Mouse (Mus musculus) neutrophil, adult 65 days (primary cell): ENCODE results near the gene Wdr6. TPM values are rescaled to one million over a fixed set of nuclear protein-coding genes. Genes with fewer than 3 reads are reported as not detected.

Experiments
- total RNA-seq: library from RNA; stranded (reverse); gene quantifications from 2 replicates; pipeline ENCODE4 v1.2.4, GENCODE M21; 2023

Gene Wdr6
- 2.0 and 3.8 TPM in 2 replicates for total RNA-seq

DNA sequence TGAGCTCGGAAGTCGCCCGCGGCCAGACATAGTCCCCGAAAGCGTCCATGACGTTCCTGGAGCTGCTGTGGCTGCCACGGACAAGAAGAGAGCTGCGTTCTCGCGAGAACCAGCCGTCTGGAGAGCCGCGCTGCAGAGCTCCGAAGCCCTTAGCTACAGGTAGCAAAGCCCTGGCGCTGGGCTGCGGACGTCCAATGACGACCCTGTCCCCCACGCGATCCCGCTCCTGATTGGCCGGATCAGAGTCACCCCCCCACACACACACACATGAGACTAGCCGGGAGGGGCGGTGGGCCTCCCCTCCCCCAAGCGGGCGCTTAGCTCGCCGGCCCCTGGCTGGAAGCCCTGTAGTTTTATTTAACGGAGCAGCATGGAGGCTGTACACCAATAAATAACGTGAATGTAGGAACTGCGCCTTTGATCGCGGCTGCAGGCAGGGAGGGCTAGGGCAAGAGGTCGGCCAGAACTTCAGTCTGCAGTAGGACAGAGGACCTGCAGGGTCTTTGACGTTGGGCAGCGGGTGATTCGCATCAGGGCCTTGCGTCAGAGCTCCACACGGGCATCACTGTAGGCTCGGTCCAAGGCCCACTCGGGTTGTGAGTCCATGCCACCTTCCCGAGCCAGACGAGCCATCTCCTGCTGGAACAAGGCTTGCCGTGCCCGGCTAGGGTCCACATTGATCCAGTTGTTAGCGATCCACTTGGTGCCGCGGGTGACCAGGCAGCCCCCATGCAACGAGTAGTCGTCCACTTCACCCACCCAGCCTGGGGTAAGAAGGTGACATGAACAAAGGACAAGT, at the start of gene Wdr6:
Gene Wdr6, minus strand, starts transcription at position 195 of the 799 bp plus-strand sequence.

DNA sequence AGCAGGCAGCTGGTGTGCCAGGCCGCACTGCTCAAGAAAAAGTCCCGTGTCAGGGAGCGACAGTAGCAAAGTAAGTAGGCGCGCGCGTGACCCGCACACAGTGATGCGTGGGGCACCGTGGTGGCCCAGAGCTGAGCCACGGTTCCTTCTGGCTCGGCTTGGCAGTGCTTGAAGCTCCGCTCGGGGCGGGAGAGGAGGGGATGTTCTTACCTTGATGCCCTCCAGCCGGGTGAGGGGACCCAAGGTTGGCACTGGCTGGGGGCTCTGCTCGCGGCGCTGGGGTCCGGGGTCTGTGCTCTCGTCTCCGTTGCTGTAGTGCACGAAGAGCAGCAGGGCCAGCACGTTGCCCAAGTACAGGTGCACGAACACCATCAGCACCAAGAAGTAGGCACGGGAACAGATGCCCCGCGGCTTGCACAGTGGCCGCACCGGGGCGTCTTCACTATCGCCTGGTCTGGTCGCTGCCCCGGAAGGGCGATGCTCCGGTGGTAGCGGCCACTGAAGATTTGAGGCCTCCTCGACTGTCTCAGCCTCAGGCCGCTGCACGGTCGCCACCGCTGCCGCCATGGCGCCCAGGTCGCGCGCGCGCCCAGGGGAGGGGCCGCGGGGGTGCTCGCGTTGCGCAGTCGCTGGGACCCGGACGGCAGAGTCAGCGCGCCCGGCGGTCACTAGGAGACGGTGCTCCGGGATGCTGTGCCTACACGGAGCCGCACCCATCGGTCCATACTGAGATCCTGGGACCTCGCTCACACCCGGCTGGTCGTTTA, 18.6 kb upstream of the Wdr6 start, which contains the start of gene P4htm:
Gene P4htm, minus strand, starts transcription at position 670 of the 767 bp plus-strand sequence.

DNA sequence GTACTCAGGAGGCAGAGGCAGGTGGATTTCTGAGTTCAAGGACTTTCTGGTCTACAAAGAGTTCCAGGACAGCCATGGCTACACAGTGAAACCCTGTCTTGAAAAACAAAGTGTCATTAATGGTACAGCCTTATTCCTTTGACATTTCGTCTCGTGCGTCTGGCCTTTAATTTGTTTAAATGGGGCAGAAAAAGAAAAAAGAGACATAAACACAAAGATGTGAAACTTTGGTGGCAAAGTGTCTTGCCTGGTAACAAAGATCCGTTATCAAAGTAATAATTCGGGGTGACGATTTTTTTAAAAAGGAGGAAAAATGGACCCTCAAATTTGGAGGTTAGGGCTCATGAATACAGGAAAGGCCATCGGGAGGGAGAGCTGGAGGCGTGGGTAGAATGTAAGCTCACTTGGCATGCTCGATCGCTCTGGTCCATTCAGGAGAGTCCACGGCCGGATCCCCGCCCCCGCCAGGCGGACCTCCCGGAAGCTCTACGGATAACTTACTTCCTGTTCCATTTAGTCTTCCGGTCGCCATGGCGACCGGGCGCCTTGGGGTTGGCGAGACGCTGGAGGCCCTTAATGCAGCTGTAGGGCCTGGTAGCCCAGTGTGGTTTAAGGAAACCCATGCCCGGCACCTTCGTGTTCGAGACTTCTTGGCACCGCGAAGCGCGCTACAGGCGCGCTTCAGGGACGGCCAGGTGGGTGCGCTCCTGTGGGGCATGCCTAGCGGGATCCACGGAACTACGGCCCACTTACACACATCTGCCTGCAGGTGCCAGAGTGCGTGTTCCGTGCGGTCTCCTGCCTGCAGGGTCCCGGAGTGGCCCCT, 8.9 kb downstream of the Wdr6 start, which contains the start of gene Dalrd3:
Gene Dalrd3, plus strand, starts transcription at position 506 of the 826 bp plus-strand sequence.

DNA sequence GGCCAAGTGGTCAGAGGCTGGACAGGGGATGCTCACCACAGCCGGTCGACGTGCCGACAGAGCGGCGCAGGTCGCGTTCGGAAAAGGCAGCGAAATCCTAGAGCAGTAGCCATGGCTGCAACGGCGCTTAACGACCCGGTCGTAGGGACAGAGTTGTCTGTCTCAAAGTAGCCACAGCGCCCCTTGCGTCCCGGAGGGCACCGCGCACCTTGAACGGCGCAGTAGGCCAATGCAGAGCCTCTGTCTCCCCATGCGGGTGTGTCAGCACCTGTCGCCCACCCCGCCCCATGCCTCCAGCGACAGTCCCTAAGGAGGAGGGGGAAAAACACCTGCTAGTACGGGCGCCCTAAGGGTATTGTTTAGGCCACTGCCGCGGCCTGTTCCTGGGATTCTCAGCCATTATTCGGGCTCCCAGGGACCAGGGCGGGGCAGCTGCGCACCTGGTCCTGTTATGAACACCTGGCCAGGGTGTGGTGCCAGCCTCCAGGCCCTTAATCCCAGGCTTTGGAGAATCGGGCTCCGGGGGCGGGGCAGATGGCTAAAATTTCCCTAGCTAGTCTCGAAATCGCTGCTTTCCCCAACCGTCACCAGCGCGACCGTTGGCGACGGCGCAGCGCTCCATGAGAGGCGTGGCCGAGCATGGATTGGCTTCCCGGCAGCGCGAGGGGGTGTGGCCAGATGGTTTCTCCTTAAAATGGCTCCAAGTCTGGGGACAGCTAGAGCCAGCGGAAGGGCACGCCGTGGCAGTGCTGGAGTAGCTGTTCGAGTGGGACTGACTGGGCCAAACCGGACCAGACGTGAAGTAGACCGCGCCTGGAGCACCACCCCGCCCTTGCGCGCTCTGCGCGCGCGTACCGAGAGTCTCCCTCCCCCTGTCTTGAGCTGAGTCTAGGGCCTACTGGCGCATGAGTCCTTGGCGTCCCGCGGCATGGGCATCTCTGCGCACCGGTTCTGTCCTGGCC, 11.4 kb downstream of the Wdr6 start, which contains the start of gene Ndufaf3:
Gene Ndufaf3, minus strand, starts transcription at position 620 of the 962 bp plus-strand sequence.

DNA sequence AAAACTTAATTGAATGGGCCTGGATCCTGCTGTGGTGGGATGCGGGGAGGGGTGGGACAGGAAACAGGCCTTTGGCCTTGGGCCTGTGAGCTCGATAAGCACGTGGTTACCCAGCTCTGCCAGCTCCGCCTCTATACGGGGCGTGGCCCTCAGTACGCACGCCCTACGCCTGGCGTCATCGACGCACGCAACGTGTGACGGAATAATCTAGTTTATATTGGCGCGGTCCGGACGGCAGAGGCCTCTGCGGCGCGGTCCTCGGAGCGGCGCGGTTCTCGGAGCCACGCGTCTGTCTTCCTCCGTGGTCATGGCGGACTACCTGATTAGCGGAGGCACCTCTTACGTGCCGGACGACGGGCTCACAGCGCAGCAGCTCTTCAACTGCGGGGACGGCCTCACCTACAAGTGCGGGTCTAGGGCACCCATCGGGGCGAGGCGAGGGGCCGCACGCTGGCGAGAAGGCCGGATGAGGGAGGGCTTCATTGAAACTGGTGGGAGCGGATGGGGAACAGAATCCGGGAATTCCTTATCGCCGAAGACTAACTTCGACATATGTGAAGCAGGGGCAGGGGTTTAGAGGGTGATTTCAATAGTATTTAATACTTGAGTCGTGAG, 18.2 kb downstream of the Wdr6 start, which contains the start of gene Impdh2:
Gene Impdh2, plus strand, starts transcription at position 60 of the 615 bp plus-strand sequence.

Other genes starting within 250 kb of the Wdr6 start
- gene Gpx1, start 239.8 kb downstream of the Wdr6 start, total RNA-seq, result 1,218 and 1,262 TPM in 2 replicates
- 127 and 168 TPM in 2 replicates for gene Usp4, start 230.9 kb downstream of the Wdr6 start, total RNA-seq
- 1.1 and 1.5 TPM in 2 replicates for gene 1700102P08Rik, start 185.9 kb downstream of the Wdr6 start, total RNA-seq
- not detected in 2 replicates for gene Ccdc36, start 150.3 kb downstream of the Wdr6 start, total RNA-seq
- gene BC048562, start 142.3 kb downstream of the Wdr6 start, total RNA-seq, result not detected in 2 replicates
- 9.9 and 10.5 TPM in 2 replicates for gene Ccdc71, start 118.2 kb downstream of the Wdr6 start, total RNA-seq
- gene Klhdc8b, start 117.2 kb downstream of the Wdr6 start, total RNA-seq, result 0.59 and 1.6 TPM in 2 replicates
- gene Lamb2, start 99.0 kb downstream of the Wdr6 start, total RNA-seq, result 0.44 and 0.79 TPM in 2 replicates
- 228 and 301 TPM in 2 replicates for gene Usp19, start 88.1 kb downstream of the Wdr6 start, total RNA-seq
- 107 and 121 TPM in 2 replicates for gene Qars, start 71.0 kb downstream of the Wdr6 start, total RNA-seq
- 116 and 150 TPM in 2 replicates for gene Qrich1, start 61.9 kb downstream of the Wdr6 start, total RNA-seq
- 71.0 and 72.2 TPM in 2 replicates for gene Impdh2, start 18.5 kb downstream of the Wdr6 start, total RNA-seq
- 21.4 and 26.7 TPM in 2 replicates for gene Ndufaf3, start 11.3 kb downstream of the Wdr6 start, total RNA-seq
- 23.0 and 31.6 TPM in 2 replicates for gene Dalrd3, start 8.9 kb downstream of the Wdr6 start, total RNA-seq
- gene P4htm, start 18.9 kb upstream of the Wdr6 start, total RNA-seq, result 0.43 and 0.66 TPM in 2 replicates
- gene Arih2, start 70.6 kb upstream of the Wdr6 start, total RNA-seq, result 164 and 261 TPM in 2 replicates
- 26.1 and 28.4 TPM in 2 replicates for gene Slc25a20, start 83.3 kb upstream of the Wdr6 start, total RNA-seq
- gene Prkar2a, start 110.6 kb upstream of the Wdr6 start, total RNA-seq, result 10.8 and 13.2 TPM in 2 replicates
- 41.5 and 54.6 TPM in 2 replicates for gene Ip6k2, start 205.1 kb upstream of the Wdr6 start, total RNA-seq
- 6.0 and 8.7 TPM in 2 replicates for gene Nckipsd, start 229.6 kb upstream of the Wdr6 start, total RNA-seq
- 78.0 and 149 TPM in 2 replicates for gene Celsr3, start 247.6 kb upstream of the Wdr6 start, total RNA-seq